Mouse (Mus musculus): ENCODE results near the gene Trp53inp2.

DNA sequence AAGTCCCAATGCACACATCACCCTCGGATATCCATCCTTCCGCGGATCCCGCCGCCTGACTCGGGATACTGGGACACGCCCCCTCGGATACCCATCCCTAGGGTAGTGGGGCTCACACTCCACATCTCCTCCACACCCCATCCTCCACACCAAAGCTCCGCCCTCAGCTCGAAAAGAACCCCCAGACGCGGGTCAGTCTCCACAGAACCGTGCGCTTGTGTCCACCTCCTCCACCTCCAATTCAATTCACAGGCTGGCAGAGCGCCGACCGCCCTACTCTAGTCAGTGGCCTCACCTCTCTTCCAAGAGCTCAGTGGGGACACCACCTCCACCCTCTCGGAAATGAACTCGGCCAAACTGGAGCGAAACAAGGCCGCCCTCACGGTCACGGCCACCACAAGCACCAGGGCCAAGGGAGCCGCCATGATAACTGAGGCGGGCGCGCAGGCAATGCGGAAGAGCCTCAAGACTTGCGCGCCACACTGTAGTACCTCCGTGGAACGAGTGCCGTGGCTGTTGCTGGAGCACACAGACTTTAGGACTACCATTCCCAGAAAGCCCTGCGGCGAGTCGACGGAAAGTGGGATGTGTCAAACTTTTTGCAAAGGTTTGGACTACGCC, 23.8 kb upstream of the Trp53inp2 start, which contains the start of gene Pigu:
- TF ChIP-seq CTCF (IDR thresholded peaks at IDR 0.05; ENCODE audit: borderline replicate concordance, insufficient read depth, low read depth, low read length), result no peak
- peak; percentile 64 for TF ChIP-seq POLR2A (IDR thresholded peaks at IDR 0.05; ENCODE audit: borderline replicate concordance, insufficient read depth, low read length)

All from cerebellum, adult 2 months (tissue).